Mouse (Mus musculus): ENCODE results near the gene Tcp11. TPM values are rescaled to one million over a fixed set of nuclear protein-coding genes. Genes with fewer than 3 reads are reported as not detected.

Tcp11 gene
- polyA plus RNA-seq, 1 experiment from 2014 or later: 1.7 TPM

- H3K27me3 ChIP-seq (replicated peaks; ENCODE audit: control insufficient read depth, insufficient read depth, low read length): no peaks in the 10 kb centered on the region
- H3K36me3 ChIP-seq (ENCODE audit: control insufficient read depth, insufficient read depth): no peaks in the 10 kb centered on the region
- H3K4me2 ChIP-seq (replicated peaks; ENCODE audit: low read depth): no peak overlapping the region
- no peak for TF ChIP-seq CTCF (IDR thresholded peaks at IDR 0.05; ENCODE audit: low read depth)
- ATAC-seq: no peak
- H3K4me1 ChIP-seq (replicated peaks; ENCODE audit: control insufficient read depth, insufficient read depth, low read length): no peaks in the 10 kb centered on the region
- no peak overlapping the region for H3K27ac ChIP-seq (ENCODE audit: low read depth, low read length)
- no peak overlapping the region for H3K9ac ChIP-seq (ENCODE audit: low read depth, low read length)
- no peaks in the 10 kb centered on the region for H3K9me3 ChIP-seq (ENCODE audit: control insufficient read depth)
- H3K4me3 ChIP-seq (ENCODE audit: low read depth, low read length): no peak overlapping the region
- 49% methylated on average over 19 of the region's 19 CpGs for WGBS
These were observed 37.2 kb upstream of the Tcp11 start for GRCm38 (mm10) chr17:28117451-28118209.

GRCm38 (mm10) chr17:28116335-28116734 lies 35.9 kb upstream of the Tcp11 start:
- H3K4me3 ChIP-seq (ENCODE audit: low read depth, low read length): no peak overlapping the region
- H3K9ac ChIP-seq (ENCODE audit: low read depth, low read length): no peak overlapping the region
- H3K4me1 ChIP-seq (replicated peaks; ENCODE audit: control insufficient read depth, insufficient read depth, low read length): no peaks in the 10 kb centered on the region
- no peak for TF ChIP-seq CTCF (IDR thresholded peaks at IDR 0.05; ENCODE audit: low read depth)
- no peak for ATAC-seq
- H3K9me3 ChIP-seq (ENCODE audit: control insufficient read depth): no peaks in the 10 kb centered on the region
- H3K27me3 ChIP-seq (replicated peaks; ENCODE audit: control insufficient read depth, insufficient read depth, low read length): no peaks in the 10 kb centered on the region
- no peak overlapping the region for H3K4me2 ChIP-seq (replicated peaks; ENCODE audit: low read depth)
- H3K36me3 ChIP-seq (ENCODE audit: control insufficient read depth, insufficient read depth): no peaks in the 10 kb centered on the region
- no peak overlapping the region for H3K27ac ChIP-seq (ENCODE audit: low read depth, low read length)
- WGBS: 87% methylated on average over 9 of the region's 9 CpGs

GRCm38 (mm10) chr17:28112266-28112665 lies 31.8 kb upstream of the Tcp11 start:
- Histone ChIP-seq H3K4me3 (ENCODE audit: low read depth, low read length) (no peak overlapping the region), H3K9me3 (ENCODE audit: control insufficient read depth) (no peaks in the 10 kb centered on the region), H3K4me2 (replicated peaks; ENCODE audit: low read depth) (no peak overlapping the region), H3K27ac (ENCODE audit: low read depth, low read length) (no peak overlapping the region), H3K36me3 (ENCODE audit: control insufficient read depth, insufficient read depth) (no peaks in the 10 kb centered on the region), H3K27me3 (replicated peaks; ENCODE audit: control insufficient read depth, insufficient read depth, low read length) (no peaks in the 10 kb centered on the region), H3K9ac (ENCODE audit: low read depth, low read length) (no peak overlapping the region), H3K4me1 (replicated peaks; ENCODE audit: control insufficient read depth, insufficient read depth, low read length) (no peaks in the 10 kb centered on the region)
- 89% methylated on average over 8 of the region's 8 CpGs for WGBS
- no peak for ATAC-seq
- no peak for TF ChIP-seq CTCF (IDR thresholded peaks at IDR 0.05; ENCODE audit: low read depth)

- H3K4me2 ChIP-seq (replicated peaks; ENCODE audit: low read depth): no peak overlapping the region
- no peak for ATAC-seq
These were observed 26.8 kb upstream of the Tcp11 start for GRCm38 (mm10) chr17:28107275-28107674.

GRCm38 (mm10) chr17:28106352-28106751 lies 25.9 kb upstream of the Tcp11 start:
- H3K4me2 ChIP-seq (replicated peaks; ENCODE audit: low read depth): no peak overlapping the region
- no peaks in the 10 kb centered on the region for H3K36me3 ChIP-seq (ENCODE audit: control insufficient read depth, insufficient read depth)
- no peak for ATAC-seq
- no peaks in the 10 kb centered on the region for H3K4me1 ChIP-seq (replicated peaks; ENCODE audit: control insufficient read depth, insufficient read depth, low read length)
- no peak overlapping the region for H3K4me3 ChIP-seq (ENCODE audit: low read depth, low read length)
- no peaks in the 10 kb centered on the region for H3K27me3 ChIP-seq (replicated peaks; ENCODE audit: control insufficient read depth, insufficient read depth, low read length)
- no peak overlapping the region for H3K27ac ChIP-seq (ENCODE audit: low read depth, low read length)
- peak; percentile 53 for TF ChIP-seq CTCF (IDR thresholded peaks at IDR 0.05; ENCODE audit: low read depth)
- no peaks in the 10 kb centered on the region for H3K9me3 ChIP-seq (ENCODE audit: control insufficient read depth)
- WGBS: 83% methylated on average over 6 of the region's 6 CpGs
- no peak overlapping the region for H3K9ac ChIP-seq (ENCODE audit: low read depth, low read length)

More at GRCm38 (mm10) chr17:28107275-28107674, 26.8 kb upstream of the Tcp11 start:
- Histone ChIP-seq H3K4me3 (ENCODE audit: low read depth, low read length) (no peak overlapping the region), H3K27ac (ENCODE audit: low read depth, low read length) (no peak overlapping the region), H3K36me3 (ENCODE audit: control insufficient read depth, insufficient read depth) (no peaks in the 10 kb centered on the region), H3K9ac (ENCODE audit: low read depth, low read length) (no peak overlapping the region), H3K9me3 (ENCODE audit: control insufficient read depth) (no peaks in the 10 kb centered on the region), H3K4me1 (replicated peaks; ENCODE audit: control insufficient read depth, insufficient read depth, low read length) (no peaks in the 10 kb centered on the region), H3K27me3 (replicated peaks; ENCODE audit: control insufficient read depth, insufficient read depth, low read length) (no peaks in the 10 kb centered on the region)
- 30% methylated on average over 14 of the region's 14 CpGs for WGBS
- TF ChIP-seq CTCF (IDR thresholded peaks at IDR 0.05; ENCODE audit: low read depth): no peak

GRCm38 (mm10) chr17:28104416-28104815 lies 24.0 kb upstream of the Tcp11 start:
- H3K27me3 ChIP-seq (replicated peaks; ENCODE audit: control insufficient read depth, insufficient read depth, low read length): no peaks in the 10 kb centered on the region
- H3K9ac ChIP-seq (ENCODE audit: low read depth, low read length): no peak overlapping the region
- H3K4me3 ChIP-seq (ENCODE audit: low read depth, low read length): no peak overlapping the region
- H3K36me3 ChIP-seq (ENCODE audit: control insufficient read depth, insufficient read depth): no peaks in the 10 kb centered on the region
- no peaks in the 10 kb centered on the region for H3K9me3 ChIP-seq (ENCODE audit: control insufficient read depth)
- 61% methylated on average over 6 of the region's 6 CpGs for WGBS
- no peaks in the 10 kb centered on the region for H3K4me1 ChIP-seq (replicated peaks; ENCODE audit: control insufficient read depth, insufficient read depth, low read length)
- H3K27ac ChIP-seq (ENCODE audit: low read depth, low read length): no peak overlapping the region
- no peak overlapping the region for H3K4me2 ChIP-seq (replicated peaks; ENCODE audit: low read depth)
- ATAC-seq: no peak
- TF ChIP-seq CTCF (IDR thresholded peaks at IDR 0.05; ENCODE audit: low read depth): no peak
